Mouse (Mus musculus) megakaryocyte progenitor cell, adult 5-6 weeks (primary cell): ENCODE measurements around the gene Ghrl. TPM values are rescaled to one million over a fixed set of nuclear protein-coding genes. Genes with fewer than 3 reads are reported as not detected.

Experiments
- ATAC-seq: replicated peaks from 2 replicates; pipeline ENCODE4 v1.8.0; 2016; ENCODE audit warnings: mild to moderate bottlenecking, moderate TSS enrichment, inconsistent platforms; ENCODE audit not compliant: poor library complexity
- total RNA-seq, 2 experiments: library from RNA; stranded (forward) in 1 of 2; stranded (reverse) in 1 of 2; fragments of 157-497, 149-512 nt in 1 of 2; fragments of 200-1000 nt in 1 of 2; gene quantifications; 2 replicates each; pipeline versions ENCODE4 v1.2.3 to v1.2.4; 2015 to 2017

Ghrl gene
- total RNA-seq, 2 experiments from 2014 or later, result 0.32 to 2.2 TPM

DNA sequence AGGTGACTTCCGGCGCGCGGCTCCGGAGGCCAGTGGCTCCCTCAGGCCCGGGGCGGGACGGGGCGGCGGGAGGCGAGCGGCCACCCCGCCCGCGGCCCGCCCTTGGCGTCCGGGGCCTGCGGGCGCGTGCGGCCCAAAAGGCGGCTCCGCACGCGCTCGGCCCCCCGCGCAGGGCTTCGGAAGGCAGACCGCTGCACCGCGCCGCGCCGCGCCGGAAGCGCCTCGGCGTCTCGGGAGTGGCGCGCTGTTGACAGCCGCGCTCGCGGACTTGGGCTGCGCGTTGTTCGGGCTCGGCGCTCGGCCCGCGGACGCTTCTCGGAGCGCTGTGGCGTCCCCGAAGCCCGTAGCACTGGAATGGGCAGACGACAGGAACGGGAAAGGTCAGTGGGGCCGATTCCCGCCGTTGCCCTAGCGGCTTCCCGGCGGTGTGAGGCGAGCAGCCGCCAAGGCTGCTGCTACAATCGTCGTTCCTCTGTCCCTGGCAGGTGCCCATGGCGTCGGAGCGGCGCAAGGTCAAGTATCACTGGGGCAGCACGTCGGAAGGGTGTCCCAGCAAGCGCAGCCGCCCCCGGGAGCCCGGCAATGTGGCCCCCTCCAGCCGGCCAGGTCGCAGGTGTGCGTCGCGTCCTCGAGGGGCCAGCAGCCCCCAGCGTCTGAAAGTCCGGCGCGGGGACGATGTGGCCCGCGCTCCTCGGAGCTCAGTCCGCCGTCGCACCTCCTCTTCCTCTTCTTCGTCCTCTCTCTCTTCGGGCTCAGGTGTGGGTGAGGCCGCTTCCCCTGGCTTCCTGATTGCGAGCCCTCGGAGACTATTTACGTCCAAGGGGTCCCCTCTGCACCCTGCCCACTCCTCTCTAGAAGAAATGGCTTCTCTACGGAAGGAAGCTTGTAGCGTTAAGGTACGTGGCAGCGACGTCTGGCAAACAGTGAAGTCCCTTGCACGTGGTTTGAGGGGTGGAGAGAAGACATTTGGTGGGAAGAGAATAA, 22.2 kb downstream of the Ghrl start:
- ATAC-seq, result no peak

DNA sequence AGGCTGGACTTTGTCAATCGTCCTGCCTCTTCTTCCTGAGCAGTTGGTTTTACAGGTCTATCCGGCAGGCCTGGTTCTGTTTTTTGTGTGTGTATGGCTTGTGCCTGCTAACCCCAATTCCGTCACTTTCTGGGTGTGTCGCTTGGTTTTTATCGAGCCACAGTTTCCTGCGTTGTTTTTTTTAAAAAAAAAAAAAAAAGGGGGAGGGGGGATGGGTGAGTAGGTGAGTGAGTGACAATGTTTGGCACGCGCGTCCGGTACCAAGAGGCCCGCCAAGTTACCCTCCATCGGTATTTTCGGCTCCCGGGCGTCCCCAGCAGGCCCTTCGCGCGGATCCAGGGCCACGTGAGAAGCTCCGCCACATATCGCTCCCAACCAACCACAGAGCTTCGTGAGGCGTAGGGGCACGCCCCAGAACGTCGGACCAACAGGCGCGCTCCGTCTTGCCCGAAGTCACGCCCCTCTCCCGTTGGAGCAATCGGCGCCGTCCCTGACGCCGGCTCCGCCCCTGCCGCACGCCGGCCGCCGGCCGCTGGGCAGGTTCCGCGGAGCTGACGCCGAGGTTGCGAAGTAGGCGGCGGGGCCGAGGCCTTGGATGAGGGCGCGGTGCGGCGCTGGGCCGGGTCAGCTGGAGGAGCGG, 23.0 kb downstream of the Ghrl start, which contains the start of gene Tatdn2:
Gene Tatdn2, plus strand, starts transcription at position 469 of the 640 bp plus-strand sequence.
- peak; percentile 85 for ATAC-seq

DNA sequence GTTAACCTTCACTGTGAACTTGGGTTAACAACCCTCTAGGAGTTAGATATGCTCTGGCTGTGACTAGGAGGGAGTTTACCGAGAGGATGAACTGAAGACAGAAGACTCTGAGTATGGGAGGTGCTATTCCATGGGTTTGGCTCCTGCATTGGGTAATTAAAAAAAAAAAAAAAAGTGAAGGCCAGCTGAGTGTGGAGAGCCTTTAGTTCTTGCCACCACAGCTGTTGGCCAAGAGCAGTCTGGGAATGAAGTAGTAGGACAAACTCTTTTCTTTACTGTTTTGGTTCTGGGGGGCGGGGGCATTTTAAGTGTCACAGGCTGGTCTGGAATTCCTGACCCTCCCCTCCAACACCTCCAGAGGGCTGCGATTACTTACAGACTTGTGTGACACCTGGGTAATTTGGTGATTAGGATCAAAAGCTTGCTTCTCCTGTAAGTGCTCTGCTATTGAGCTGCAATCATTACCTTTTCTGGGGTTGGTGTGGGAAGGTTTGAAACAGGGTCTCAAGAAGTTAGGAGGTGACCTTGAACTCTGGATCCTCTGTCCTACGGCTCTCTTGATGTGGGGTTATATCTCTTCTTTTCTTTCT, 23.8 kb downstream of the Ghrl start:
- no peak for ATAC-seq

DNA sequence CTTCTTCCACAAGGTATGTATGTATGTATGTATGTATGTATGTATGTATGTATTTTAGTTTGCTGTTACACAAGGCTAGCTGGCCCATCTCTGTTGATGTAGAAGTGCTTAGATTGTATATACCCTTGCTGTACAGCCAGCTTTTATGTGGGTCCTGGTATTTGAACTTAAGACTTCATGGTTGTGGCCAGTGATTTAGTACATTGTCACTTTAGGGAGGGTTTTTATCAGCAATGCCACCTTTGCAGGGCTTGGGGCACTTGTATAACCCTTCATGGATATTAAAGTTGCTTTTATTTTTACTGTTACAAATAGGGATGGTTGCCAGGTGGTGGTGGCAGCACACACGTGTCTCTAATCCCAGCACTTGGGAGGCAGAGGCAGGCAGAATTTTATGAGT, 24.5 kb downstream of the Ghrl start:
- ATAC-seq, result no peak

- no peak for ATAC-seq
Measured at GRCm38 (mm10) chr6:113693377-113693776, 26.3 kb downstream of the Ghrl start.

GRCm38 (mm10) chr6:113692661-113693133, 27.0 kb downstream of the Ghrl start:
- no peak; the same call in 1 of the 2 replicates for ATAC-seq

- peak; percentile 30 for ATAC-seq
Measured at GRCm38 (mm10) chr6:113691084-113691462, 28.6 kb downstream of the Ghrl start.

DNA sequence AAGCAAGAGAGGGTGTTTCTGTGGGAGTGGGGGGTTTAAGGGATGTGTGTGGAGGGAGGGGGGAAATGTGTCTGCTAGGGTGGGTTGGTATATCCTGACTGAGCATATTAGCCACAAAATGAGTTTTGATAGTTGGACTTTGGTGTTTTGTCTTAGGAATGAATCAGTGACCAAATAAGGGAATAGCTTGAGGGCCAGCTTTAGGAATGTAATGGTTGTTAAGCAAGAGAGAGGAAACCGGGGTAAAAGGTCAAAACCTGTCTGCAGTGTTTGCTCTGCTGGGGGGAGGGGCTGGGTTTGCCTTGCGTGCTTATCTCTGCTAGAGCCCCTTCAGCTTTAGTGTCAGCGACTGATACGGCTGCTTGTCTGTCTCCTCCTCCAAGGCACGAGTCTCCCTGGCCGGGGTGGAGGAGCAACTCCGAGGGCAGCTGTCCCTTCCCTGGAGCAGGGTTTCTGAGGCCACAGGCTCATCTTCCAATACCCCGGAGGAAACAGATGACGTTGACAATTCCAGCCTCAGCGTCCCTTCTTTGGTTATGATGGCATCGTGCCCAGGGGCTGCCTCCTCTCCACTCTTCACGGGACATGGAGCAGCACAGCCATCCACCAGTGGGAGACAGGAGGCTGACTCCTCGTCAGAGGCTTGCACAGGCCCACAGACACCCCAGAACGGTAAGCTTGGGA, 29.1 kb downstream of the Ghrl start:
- peak; percentile 81 for ATAC-seq

- ATAC-seq, result no peak
Measured at GRCm38 (mm10) chr6:113690008-113690399, 29.7 kb downstream of the Ghrl start.

GRCm38 (mm10) chr6:113686551-113687125, 33.0 kb downstream of the Ghrl start:
- ATAC-seq, result no peak

- ATAC-seq, result no peak
Measured at GRCm38 (mm10) chr6:113683081-113683825, 36.4 kb downstream of the Ghrl start.

DNA sequence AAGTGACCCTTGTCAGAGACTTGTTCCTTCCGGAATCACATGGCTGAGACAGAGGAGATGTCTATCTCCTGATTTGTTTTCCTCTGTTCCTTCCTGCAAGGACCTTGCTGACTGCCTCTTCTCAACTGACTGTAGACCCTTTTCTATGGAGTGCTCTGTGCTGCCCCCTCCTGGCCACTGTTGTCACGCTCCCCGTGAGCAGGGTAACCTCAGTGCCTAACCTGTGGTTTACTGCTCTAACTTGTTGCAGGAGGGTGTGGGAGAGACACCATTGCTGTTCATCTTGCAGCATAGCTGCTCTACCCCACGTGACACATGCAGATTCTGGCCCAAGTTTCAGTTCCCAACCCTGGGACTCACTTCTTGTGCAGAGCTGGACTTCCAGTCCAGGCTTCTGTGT, 38.4 kb downstream of the Ghrl start:
- peak; percentile 86 for ATAC-seq

DNA sequence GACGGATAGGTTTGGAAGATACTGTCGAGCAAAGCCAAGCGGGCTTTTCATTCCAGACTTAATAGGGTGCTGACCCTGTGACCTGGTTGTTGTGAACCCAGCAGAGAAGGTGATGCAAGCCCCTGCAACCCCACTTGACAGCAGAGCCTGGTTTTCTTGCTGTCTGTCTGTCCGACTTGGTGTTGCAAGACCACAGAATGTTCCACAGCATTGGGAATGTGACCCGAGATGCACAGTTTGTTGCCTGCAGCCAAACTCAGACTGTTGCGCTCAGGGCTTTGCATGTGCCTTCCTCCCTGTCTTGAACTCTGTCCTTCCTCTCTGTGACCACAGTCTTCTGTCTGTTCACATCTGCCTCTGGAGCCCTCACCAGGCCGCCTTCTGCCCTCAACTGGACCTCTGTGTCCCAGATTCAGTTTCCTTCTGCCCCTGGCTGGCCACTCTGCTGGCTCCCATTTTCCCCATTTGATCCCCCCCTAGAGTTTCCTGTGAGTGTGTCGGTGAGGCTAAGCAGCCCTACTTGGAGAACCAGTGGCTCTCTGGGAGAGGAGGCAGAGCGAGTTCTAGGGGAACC, 39.6 kb downstream of the Ghrl start:
- ATAC-seq, result peak; percentile 48

DNA sequence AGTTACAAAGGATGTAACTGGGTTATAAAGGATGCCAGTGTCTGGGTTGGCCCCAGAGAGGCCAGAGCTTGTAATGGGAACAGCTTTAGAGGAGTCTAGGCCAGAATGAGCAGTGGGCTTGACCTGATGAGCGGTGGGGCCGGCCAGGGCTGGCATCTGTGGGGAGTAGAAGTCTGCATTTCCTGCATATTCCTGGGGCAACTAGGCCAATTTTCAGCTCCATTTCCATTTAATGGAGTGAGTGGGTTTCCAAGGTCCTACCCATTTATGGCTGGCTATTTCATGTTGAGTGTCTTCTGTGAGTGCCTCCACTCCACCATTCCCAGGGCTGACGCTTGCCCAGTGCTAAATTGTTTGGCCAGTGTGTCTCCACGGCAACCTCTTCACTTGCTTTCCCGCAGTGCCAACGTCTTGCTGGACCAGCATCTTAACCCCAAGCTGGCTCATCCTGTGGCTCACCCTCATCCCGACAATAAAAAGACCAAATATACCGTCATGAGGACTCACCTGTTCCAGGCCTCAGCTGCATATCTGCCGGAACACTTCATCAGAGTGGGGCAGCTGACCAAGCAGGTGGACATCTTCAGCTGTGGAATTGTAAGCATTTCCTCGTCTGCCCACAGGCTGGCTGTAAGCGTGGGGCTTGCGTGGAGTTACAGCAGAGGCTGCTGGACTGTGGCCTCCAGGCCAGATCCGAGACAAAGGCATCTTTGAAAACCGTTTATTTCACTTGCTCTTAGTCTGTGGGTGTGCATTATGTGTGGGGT, 41.3 kb downstream of the Ghrl start:
- no peak for ATAC-seq

- ATAC-seq, result peak; percentile 72
Measured at GRCm38 (mm10) chr6:113677070-113677734, 42.5 kb downstream of the Ghrl start.

GRCm38 (mm10) chr6:113675991-113676390, 43.7 kb downstream of the Ghrl start:
- ATAC-seq, result no peak

DNA sequence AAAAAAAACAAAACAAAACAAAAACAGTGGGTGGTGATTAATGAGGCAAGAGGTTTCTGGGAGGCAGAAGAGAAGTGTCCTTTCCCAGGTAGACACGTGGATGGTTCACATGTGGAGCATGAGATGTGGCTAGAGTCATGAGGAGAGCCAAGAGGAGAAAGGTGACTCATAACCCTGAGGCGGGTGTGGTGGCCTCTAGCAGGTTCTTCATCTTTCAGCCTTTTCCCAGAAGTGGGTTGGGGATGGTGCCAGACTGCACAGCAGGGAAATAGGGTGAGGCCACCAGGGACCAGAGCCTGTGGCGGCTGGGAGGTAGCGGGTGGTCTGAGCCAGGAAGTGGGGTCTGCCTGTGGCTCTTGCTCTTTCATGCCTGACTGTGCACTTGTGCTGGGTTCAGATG, 44.4 kb downstream of the Ghrl start:
- ATAC-seq, result no peak

DNA sequence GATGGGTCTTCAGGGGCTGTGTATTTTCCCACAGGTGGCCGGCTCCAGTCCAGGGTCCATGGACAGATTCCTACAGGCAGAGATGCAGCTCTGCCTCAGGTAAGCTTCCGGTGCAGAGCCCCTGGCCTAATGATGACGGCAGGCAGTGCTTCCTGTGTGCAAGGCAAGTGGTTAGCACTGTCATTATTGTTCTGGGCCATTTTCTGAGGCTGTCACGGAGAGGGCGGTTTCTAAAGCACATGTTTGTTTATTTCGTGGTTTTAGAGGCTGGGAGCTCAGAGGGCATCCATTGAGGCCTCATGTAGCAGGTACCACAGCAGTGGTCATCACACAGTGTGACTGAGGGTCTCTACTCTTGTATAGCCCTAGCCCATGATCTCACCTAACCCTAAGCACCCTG, 46.7 kb downstream of the Ghrl start:
- ATAC-seq, result no peak
